Mouse (Mus musculus): ENCODE results near the gene Epha4. TPM values are rescaled to one million over a fixed set of nuclear protein-coding genes. Genes with fewer than 3 reads are reported as not detected.

Gene Epha4
- total RNA-seq, 2 experiments from 2014 or later = 274 to 323 TPM

- DNase-seq (ENCODE audit: low spot score in 2 of 2) = no peak
These were observed 67.8 kb downstream of the Epha4 start for GRCm38 (mm10) chr1:77447061-77447614.

DNA sequence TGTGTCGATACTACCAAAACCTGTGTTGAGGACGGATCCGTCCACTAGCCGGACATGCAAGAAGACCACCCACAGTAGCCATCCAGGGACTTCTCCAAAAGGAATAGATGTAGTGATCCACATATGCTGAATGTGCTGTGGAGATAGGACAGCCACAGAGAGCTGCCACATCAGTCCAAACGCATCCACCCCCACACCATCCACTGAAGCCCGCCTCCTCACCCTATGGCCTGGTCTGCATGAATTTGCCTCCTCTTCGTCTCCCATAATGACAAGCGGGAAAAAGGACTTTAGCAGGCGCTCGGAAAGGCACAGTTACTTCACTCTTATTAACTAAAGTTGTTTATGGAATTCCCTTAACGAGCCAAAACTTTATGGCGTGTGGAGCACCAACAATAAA is 68.5 kb downstream of the Epha4 start:
- DNase-seq (ENCODE audit: low spot score in 2 of 2) = no peak

- no peak for DNase-seq (ENCODE audit: low spot score in 2 of 2)
These were observed 70.2 kb downstream of the Epha4 start for GRCm38 (mm10) chr1:77444648-77445047.

DNA sequence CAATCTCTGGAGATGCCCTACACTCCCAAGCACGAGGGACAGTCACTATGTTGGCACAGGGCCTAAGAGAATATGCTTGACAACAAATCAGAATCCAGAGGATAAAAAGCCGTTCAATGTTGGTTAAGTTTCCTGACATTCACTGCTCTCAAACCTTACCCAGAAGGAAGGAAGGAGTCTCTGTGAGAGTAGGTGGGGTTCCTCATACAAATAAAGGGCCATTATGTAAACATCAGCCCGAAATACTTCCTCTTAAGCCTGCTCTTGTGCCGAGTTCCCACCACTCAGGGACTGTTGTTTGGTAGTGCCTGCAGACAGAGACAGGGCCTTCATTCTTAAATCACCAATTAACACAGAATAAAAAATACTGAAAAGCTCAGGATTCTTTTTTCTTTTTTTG is 72.9 kb downstream of the Epha4 start:
- DNase-seq (ENCODE audit: low spot score in 2 of 2) = no peak

DNA sequence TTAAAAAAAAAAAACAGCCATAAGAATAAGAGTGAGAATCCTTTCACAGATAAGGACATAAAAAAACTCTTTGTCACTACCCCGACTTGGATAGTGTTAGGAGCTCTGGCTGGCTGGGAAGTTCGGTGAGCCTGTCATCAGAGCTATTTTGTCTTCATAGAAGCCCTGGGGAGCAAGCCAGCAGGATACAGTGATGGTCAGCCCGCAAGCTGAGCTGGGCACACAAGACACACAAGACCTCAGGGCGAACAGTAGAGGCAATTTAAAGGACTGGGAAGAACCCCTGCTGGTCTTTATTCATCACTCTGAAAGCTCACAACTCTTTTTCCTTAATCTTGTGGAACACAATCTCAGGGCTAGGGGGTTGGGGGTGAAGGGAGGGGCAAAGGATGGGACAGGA is 73.5 kb downstream of the Epha4 start:
- DNase-seq (ENCODE audit: low spot score in 2 of 2) = no peak

DNA sequence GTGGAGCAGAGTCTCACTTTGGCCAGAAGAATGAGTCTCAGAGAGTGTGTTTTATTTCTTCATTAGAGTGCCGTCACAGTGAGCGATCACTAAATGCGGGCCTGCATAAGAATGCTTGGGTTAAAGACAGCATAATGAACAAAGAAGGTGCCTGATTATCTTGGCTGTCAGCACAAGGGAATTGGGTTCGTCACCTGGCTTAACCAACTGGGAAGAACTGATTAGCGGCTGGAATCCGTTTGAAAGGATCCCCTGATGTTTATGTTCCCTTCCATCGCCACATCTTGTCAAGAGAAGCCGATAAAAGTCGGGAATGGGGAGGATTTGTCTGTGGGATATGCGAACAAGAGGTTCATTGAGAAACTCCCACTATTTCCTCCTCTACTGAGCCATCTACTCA is 74.4 kb downstream of the Epha4 start:
- DNase-seq (ENCODE audit: low spot score in 2 of 2) = no peak

- no peak for DNase-seq (ENCODE audit: low spot score in 2 of 2)
These were observed 75.4 kb downstream of the Epha4 start for GRCm38 (mm10) chr1:77439383-77440074.

GRCm38 (mm10) chr1:77438639-77439038 is 76.2 kb downstream of the Epha4 start:
- no peak for DNase-seq (ENCODE audit: low spot score in 2 of 2)

- DNase-seq (ENCODE audit: low spot score in 2 of 2) = no peak
These were observed 76.8 kb downstream of the Epha4 start for GRCm38 (mm10) chr1:77437881-77438610.

DNA sequence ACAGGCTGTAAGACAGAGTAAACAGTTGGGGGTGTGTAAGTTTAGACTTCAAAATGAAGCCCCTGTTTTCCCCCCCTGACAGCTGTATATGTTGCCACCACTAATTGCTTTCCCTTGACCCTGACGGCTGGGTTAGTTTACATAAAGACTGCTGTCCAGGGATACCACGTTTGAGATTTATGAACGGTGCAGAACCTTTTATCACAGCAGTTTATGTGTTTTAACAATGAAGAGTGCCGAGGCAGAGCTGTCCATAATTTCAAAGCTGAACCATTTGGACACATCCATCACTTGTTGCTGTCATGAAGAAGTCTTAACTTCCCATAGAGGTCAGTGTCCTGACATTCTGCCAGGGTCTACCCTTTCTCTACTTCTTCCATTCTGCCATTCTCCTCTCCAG is 79.8 kb downstream of the Epha4 start:
- DNase-seq (ENCODE audit: low spot score in 2 of 2) = no peak

DNA sequence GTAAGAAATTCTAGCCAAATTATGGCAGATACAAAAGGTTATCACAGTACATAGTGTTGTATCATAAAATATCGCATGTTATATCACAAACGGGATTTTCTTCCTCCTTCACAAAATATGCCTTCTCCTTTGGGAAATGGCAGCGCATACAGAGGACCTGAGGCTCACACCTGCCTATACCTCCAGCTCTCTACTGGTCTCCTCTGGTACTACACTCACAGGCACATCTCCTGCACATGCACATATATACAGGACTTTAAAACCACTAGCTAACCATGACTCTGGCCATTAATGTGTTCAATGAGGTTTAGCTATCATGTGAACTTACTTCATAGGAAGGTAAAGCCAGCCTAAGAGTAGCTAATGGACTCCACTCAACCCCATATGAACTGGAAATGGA is 81.7 kb downstream of the Epha4 start:
- DNase-seq (ENCODE audit: low spot score in 2 of 2) = no peak

GRCm38 (mm10) chr1:77432489-77432888 is 82.4 kb downstream of the Epha4 start:
- DNase-seq (ENCODE audit: low spot score in 2 of 2) = no peak

GRCm38 (mm10) chr1:77429174-77429573 is 85.7 kb downstream of the Epha4 start:
- no peak for DNase-seq (ENCODE audit: low spot score in 2 of 2)

DNA sequence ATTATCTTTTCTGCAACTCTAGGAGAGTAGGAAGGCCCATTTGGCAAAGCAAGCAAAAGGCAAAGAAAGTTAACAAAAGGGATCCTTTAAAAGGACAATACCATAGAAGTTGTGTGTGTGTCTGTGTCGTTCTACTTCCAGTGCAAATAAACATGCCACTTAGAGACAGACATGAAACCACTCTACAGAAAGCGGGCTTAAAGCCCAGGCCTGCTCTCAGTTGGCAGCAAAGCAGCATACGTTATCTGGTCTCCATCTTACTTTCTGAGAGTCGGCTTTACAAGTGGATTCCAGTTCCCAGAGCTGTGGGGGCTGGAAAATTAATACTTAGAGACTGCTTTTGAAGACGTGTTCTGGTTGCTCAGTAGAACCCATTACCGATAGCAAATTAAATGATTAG is 87.9 kb downstream of the Epha4 start:
- no peak for DNase-seq (ENCODE audit: low spot score in 2 of 2)

DNA sequence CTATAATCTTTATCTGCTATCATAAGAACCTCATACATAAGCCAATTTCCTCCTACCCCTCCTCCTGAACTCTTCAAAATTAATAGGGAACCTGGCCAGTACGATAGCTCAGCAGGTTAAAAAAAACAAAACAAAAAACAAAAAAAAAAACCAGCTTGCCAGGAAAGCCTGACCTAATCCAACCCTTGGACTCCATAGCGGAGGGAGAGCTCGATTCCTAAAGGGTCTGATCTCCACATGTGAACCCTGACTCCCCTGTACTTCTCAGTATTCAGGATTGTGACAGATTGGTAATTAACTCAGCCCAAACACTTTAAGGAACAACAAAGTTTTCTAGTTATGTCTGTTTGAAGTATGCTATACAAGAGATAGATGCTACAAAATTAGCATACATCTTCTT is 89.7 kb downstream of the Epha4 start:
- no peak for DNase-seq (ENCODE audit: low spot score in 2 of 2)

DNA sequence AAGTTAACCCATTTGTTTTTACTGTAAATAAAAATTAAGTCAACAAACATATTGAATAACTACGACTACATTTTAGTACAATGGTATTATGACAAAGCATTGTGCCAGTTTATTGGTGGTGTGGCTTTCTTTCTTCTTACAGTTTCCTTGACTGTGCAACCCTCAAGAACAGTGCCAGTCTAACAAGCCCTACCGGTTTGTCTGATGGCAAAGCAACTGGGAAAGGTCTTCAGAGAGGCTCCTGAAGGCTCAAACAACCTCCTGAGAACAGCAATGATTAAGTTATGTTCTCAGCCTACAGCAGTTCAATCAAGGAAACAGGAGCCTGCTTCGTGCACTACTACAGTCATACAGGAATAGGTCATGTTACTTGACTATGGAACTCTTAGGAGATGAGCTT is 93.8 kb downstream of the Epha4 start:
- no peak for DNase-seq (ENCODE audit: low spot score in 2 of 2)

DNA sequence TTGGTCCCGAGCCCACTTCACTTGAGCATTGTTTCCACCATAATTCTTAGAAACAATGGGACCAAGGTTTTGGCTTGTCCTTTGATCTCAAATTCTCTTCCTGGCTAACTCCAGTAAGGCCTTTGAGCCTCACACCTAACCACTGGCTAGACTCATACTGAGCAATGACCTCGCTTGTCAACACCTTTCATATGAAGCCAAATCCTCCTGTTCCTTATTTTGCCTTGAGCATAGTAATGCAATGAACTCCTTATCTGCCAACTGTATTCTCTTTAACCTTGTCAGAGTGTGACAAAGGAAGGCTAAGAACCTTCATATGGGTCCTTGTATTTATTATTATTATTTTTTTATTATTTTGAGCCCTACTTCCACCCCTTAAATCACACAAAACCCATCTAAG is 94.5 kb downstream of the Epha4 start:
- no peak for DNase-seq (ENCODE audit: low spot score in 2 of 2)

DNA sequence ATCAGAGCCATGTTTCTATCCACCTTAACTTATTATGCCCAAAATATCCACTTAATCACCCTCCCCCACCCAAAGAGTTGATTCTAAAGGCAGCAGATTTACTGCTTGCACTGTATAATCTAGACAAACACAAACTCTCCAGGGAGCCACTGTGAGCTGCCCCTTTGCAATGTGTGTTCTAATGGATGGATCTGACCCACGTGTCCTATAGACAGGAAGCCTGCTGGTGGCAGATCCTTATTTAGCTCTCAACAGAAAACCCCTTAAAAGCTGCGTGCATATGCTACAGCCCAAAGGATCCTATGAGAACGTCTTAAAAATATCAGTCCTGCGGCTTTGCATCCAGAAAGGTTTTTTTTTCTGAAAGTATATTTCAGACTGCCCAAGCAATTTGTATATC is 98.0 kb downstream of the Epha4 start:
- DNase-seq (ENCODE audit: low spot score in 2 of 2) = no peak

DNA sequence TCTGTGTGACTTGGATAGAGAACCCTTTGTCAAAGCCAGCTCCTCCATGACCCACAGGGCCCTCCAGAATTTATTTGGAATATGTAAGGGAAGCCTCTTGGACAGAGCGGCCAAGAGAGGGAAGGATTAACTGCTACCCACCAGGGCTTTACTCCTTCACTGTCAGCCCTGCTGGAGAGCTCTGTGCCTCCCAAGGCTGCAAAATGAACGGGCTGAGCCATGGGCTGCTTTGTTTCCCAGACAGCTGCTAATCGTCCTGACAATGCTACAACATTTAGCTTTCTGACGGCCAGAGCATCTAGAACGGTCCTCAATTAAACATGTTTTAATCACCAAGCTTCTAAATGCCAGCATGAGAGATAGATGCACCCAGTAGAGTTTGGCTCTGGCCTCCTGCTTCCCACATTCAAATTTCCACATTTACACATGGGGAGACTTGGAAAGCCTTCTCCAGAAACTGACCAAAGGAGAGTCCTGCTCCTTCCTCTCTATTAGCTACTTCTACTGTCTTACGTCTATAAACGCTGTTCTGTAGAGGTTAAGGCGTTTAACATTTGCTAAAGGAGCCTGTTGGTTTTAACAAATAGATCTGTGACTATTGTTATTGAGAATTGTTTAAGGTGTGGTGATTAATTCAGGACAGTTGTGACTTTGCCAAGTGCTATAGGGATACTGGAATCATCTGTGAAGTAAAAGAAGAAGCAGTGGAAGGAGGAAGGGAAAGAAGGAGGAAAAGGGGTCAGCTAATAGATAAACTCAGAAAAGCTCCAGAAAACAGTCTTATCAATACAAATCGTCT is 101.8 kb downstream of the Epha4 start:
- DNase-seq (ENCODE audit: low spot score in 2 of 2) = no peak

DNA sequence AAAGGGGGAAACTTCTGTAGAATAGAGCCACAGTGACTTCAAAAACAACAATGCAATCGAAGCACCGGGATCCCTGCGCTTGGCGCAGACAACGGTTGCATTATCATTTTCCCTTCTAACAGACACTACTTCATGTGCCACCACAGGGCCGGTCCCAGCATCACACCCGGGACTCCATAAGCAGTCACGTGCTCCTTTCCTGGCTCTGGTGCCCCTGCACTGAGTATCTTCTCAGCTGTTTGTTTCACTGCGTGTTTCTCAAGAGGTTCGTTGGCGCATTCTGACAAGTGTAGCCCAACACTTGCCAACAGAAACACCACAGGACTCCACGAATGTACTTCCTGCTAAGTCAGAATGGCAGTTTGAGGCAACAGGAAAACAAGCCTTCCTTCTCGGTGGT is 102.6 kb downstream of the Epha4 start:
- DNase-seq (ENCODE audit: low spot score in 2 of 2) = no peak

- DNase-seq (ENCODE audit: low spot score in 2 of 2) = no peak
These were observed 103.7 kb downstream of the Epha4 start for GRCm38 (mm10) chr1:77411222-77411621.

GRCm38 (mm10) chr1:77410716-77411115 is 104.2 kb downstream of the Epha4 start:
- no peak for DNase-seq (ENCODE audit: low spot score in 2 of 2)

All from layer of hippocampus, adult 18-20 months (tissue).